Mouse (Mus musculus): Measurements from ENCODE around the gene Fam83e. TPM values are rescaled to one million over a fixed set of nuclear protein-coding genes. Genes with fewer than 3 reads are reported as not detected.

The Fam83e gene
- polyA plus RNA-seq, 1 experiment from 2014 or later, result 0.65 TPM

- DNase-seq (ENCODE audit: low spot score), result peak; percentile 95
- H3K27ac ChIP-seq (replicated peaks; ENCODE audit: low read depth, low read length), result peak within 1 kb of the TSS; percentile 12; the same call in 1 of the 2 replicates
- WGBS, result 8% methylated on average over 34 of the region's 34 CpGs
- no peaks in the 10 kb centered on the region for H3K9me3 ChIP-seq (ENCODE audit: control insufficient read depth, low read length)
- peaks cover 23% of the 10 kb centered on the region for H3K4me1 ChIP-seq (ENCODE audit: control insufficient read depth, insufficient read depth, low read length)
- H3K27me3 ChIP-seq (ENCODE audit: control insufficient read depth, insufficient read depth, low read length), result no peaks in the 10 kb centered on the region
- H3K36me3 ChIP-seq (ENCODE audit: control insufficient read depth, insufficient read depth, low read length), result peaks cover 31% of the 10 kb centered on the region; the same call in 1 of the 2 replicates
- peak within 1 kb of the TSS; percentile 98 for H3K4me3 ChIP-seq (ENCODE audit: low read depth, low read length)
- H3K9ac ChIP-seq (ENCODE audit: low read length), result peak within 1 kb of the TSS; percentile 68
- peak within 1 kb of the TSS; percentile 94 for H3K4me2 ChIP-seq (ENCODE audit: low read depth, severe bottlenecking)
- ATAC-seq (ENCODE audit: insufficient number of reproducible peaks, low FRiP score, low TSS enrichment, low read depth), result peak; percentile 90
Observed at GRCm38 (mm10) chr7:45715090-45715708, 5.8 kb upstream of the Fam83e start, which contains the start of gene Rpl18. TSS of gene Rpl18 (plus strand) at chr7:45715457.

- Histone ChIP-seq H3K4me1 (ENCODE audit: control insufficient read depth, insufficient read depth, low read length) (peaks cover 23% of the 10 kb centered on the region), H3K4me3 (ENCODE audit: low read depth, low read length) (peak overlapping the region; percentile 98), H3K27me3 (ENCODE audit: control insufficient read depth, insufficient read depth, low read length) (no peaks in the 10 kb centered on the region), H3K4me2 (ENCODE audit: low read depth, severe bottlenecking) (peak overlapping the region; percentile 94), H3K9me3 (ENCODE audit: control insufficient read depth, low read length) (no peaks in the 10 kb centered on the region), H3K36me3 (ENCODE audit: control insufficient read depth, insufficient read depth, low read length) (peaks cover 33% of the 10 kb centered on the region), H3K27ac (replicated peaks; ENCODE audit: low read depth, low read length) (no peak overlapping the region; the same call in 1 of the 2 replicates), H3K9ac (ENCODE audit: low read length) (no peak overlapping the region; the same call in 1 of the 2 replicates)
- ATAC-seq (ENCODE audit: insufficient number of reproducible peaks, low FRiP score, low TSS enrichment, low read depth) (no peak), DNase-seq (ENCODE audit: low spot score) (no peak)
- 87% methylated on average over 19 of the region's 19 CpGs for WGBS
Observed at GRCm38 (mm10) chr7:45715741-45716459, 5.1 kb upstream of the Fam83e start.

DNA sequence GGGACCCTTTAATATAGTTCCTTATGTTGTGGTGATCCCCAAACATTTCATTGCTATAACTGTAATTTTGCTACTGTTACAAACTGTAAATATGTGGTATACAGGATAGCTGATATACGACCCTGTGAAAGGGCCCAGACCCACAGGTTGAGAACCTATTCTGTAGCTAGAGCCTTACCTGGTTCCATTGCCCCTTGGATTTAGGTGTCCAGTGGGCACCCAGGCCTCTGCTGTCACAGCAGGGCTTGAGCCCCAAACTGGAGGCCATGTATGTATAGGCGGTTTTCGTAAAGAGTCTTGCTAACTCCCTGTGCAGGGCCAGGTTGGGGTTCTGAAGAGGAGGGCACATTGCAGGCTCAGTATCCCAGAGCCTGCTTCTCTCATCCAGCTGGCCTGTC is 4.6 kb upstream of the Fam83e start:
- WGBS, result 90% methylated on average over 3 of the region's 3 CpGs
- no peak overlapping the region; the same call in 1 of the 2 replicates for H3K9ac ChIP-seq (ENCODE audit: low read length)
- H3K27ac ChIP-seq (replicated peaks; ENCODE audit: low read depth, low read length), result no peak overlapping the region
- DNase-seq (ENCODE audit: low spot score) (no peak), ATAC-seq (ENCODE audit: insufficient number of reproducible peaks, low FRiP score, low TSS enrichment, low read depth) (no peak)
- H3K4me2 ChIP-seq (ENCODE audit: low read depth, severe bottlenecking), result peak overlapping the region; percentile 94
- no peaks in the 10 kb centered on the region for H3K27me3 ChIP-seq (ENCODE audit: control insufficient read depth, insufficient read depth, low read length)
- peak overlapping the region; percentile 98 for H3K4me3 ChIP-seq (ENCODE audit: low read depth, low read length)
- no peaks in the 10 kb centered on the region for H3K9me3 ChIP-seq (ENCODE audit: control insufficient read depth, low read length)
- peaks cover 23% of the 10 kb centered on the region for H3K4me1 ChIP-seq (ENCODE audit: control insufficient read depth, insufficient read depth, low read length)
- H3K36me3 ChIP-seq (ENCODE audit: control insufficient read depth, insufficient read depth, low read length), result peaks cover 34% of the 10 kb centered on the region

- Histone ChIP-seq H3K36me3 (ENCODE audit: control insufficient read depth, insufficient read depth, low read length) (peaks cover 28% of the 10 kb centered on the region), H3K27ac (replicated peaks; ENCODE audit: low read depth, low read length) (peak overlapping the region; percentile 68; the same call in 1 of the 2 replicates), H3K9ac (ENCODE audit: low read length) (peak overlapping the region; percentile 98), H3K4me1 (ENCODE audit: control insufficient read depth, insufficient read depth, low read length) (peaks cover 23% of the 10 kb centered on the region), H3K9me3 (ENCODE audit: control insufficient read depth, low read length) (no peaks in the 10 kb centered on the region), H3K4me2 (ENCODE audit: low read depth, severe bottlenecking) (peak overlapping the region; percentile 72), H3K27me3 (ENCODE audit: control insufficient read depth, insufficient read depth, low read length) (no peaks in the 10 kb centered on the region), H3K4me3 (ENCODE audit: low read depth, low read length) (peak overlapping the region; percentile 98)
- DNase-seq (ENCODE audit: low spot score) (no peak), ATAC-seq (ENCODE audit: insufficient number of reproducible peaks, low FRiP score, low TSS enrichment, low read depth) (peak; percentile 32; the same call in 1 of the 2 replicates)
- 11% methylated on average over 31 of the region's 31 CpGs for WGBS
Observed at GRCm38 (mm10) chr7:45716952-45717917, 3.8 kb upstream of the Fam83e start.

- WGBS, result under 1% methylated on average over 41 of the region's 41 CpGs
- peak; percentile 100 for DNase-seq (ENCODE audit: low spot score)
- Histone ChIP-seq H3K27ac (replicated peaks; ENCODE audit: low read depth, low read length) (peak within 1 kb of the TSS; percentile 70), H3K9me3 (ENCODE audit: control insufficient read depth, low read length) (no peaks in the 10 kb centered on the region), H3K36me3 (ENCODE audit: control insufficient read depth, insufficient read depth, low read length) (peaks cover 24% of the 10 kb centered on the region), H3K4me2 (ENCODE audit: low read depth, severe bottlenecking) (peak within 1 kb of the TSS; percentile 92), H3K4me3 (ENCODE audit: low read depth, low read length) (peak within 1 kb of the TSS; percentile 98), H3K9ac (ENCODE audit: low read length) (peak within 1 kb of the TSS; percentile 98), H3K4me1 (ENCODE audit: control insufficient read depth, insufficient read depth, low read length) (peaks cover 23% of the 10 kb centered on the region), H3K27me3 (ENCODE audit: control insufficient read depth, insufficient read depth, low read length) (no peaks in the 10 kb centered on the region)
- ATAC-seq (ENCODE audit: insufficient number of reproducible peaks, low FRiP score, low TSS enrichment, low read depth), result peak; percentile 58; the same call in 1 of the 2 replicates
Observed at GRCm38 (mm10) chr7:45717918-45718297, 3.1 kb upstream of the Fam83e start, which contains the start of gene Sphk2. TSS of gene Sphk2 (minus strand) at chr7:45718002.

GRCm38 (mm10) chr7:45718331-45718730 is 2.7 kb upstream of the Fam83e start:
- Histone ChIP-seq H3K27ac (replicated peaks; ENCODE audit: low read depth, low read length) (peak overlapping the region; percentile 70), H3K4me2 (ENCODE audit: low read depth, severe bottlenecking) (peak overlapping the region; percentile 92), H3K4me3 (ENCODE audit: low read depth, low read length) (peak overlapping the region; percentile 98), H3K9me3 (ENCODE audit: control insufficient read depth, low read length) (no peaks in the 10 kb centered on the region), H3K27me3 (ENCODE audit: control insufficient read depth, insufficient read depth, low read length) (no peaks in the 10 kb centered on the region), H3K4me1 (ENCODE audit: control insufficient read depth, insufficient read depth, low read length) (peaks cover 23% of the 10 kb centered on the region), H3K9ac (ENCODE audit: low read length) (peak overlapping the region; percentile 98), H3K36me3 (ENCODE audit: control insufficient read depth, insufficient read depth, low read length) (peaks cover 24% of the 10 kb centered on the region)
- no peak for ATAC-seq (ENCODE audit: insufficient number of reproducible peaks, low FRiP score, low TSS enrichment, low read depth)
- WGBS, result under 1% methylated on average over 20 of the region's 20 CpGs
- DNase-seq (ENCODE audit: low spot score), result no peak

DNA sequence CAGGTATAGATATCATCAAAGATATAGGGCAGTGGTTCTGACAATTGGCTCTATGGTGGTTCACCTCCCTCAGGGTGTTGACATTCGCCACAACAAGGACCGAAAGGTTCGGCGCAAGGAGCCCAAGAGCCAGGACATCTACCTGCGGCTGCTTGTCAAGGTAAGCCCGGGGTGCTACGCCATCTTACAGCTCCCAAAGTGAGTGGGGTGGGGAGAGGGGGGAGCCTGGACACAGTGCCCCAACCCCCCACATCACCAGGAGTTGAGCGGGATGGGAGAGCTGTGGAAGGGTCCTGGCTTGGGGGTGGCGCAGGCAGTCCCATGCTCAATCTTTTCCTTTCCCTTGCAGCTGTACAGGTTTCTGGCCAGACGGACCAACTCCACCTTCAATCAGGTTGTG is 1.8 kb upstream of the Fam83e start:
- ATAC-seq (ENCODE audit: insufficient number of reproducible peaks, low FRiP score, low TSS enrichment, low read depth) (no peak), DNase-seq (ENCODE audit: low spot score) (no peak)
- Histone ChIP-seq H3K27ac (replicated peaks; ENCODE audit: low read depth, low read length) (no peak overlapping the region), H3K36me3 (ENCODE audit: control insufficient read depth, insufficient read depth, low read length) (peaks cover 30% of the 10 kb centered on the region), H3K4me2 (ENCODE audit: low read depth, severe bottlenecking) (peak overlapping the region; percentile 92), H3K4me1 (ENCODE audit: control insufficient read depth, insufficient read depth, low read length) (peaks cover 23% of the 10 kb centered on the region), H3K9ac (ENCODE audit: low read length) (peak overlapping the region; percentile 98), H3K9me3 (ENCODE audit: control insufficient read depth, low read length) (no peaks in the 10 kb centered on the region), H3K4me3 (ENCODE audit: low read depth, low read length) (peak overlapping the region; percentile 98), H3K27me3 (ENCODE audit: control insufficient read depth, insufficient read depth, low read length) (no peaks in the 10 kb centered on the region)
- 79% methylated on average over 10 of the region's 10 CpGs for WGBS

All from limb, embryonic 11.5 days (tissue).